Mouse (Mus musculus) lung, postnatal 0 days (tissue): ENCODE measurements at regions not wholly inside any gene's neighbourhood (a gene's known extent, or its start where the extent isn't known, plus 50 kb on each side); places are given as distances from the start of the nearest gene placed in this dataset.

Experiments
- CTCF ChIP-seq: IDR thresholded peaks from 2 replicates; pipeline ENCODE4 v1.5.1; 2016; ENCODE audit warnings: antibody characterized with exemption, mild to moderate bottlenecking
- EP300 ChIP-seq: IDR thresholded peaks from 2 replicates; pipeline ENCODE4 v1.6.1; 2016; ENCODE audit warnings: antibody characterized with exemption, mild to moderate bottlenecking, control low read depth

DNA sequence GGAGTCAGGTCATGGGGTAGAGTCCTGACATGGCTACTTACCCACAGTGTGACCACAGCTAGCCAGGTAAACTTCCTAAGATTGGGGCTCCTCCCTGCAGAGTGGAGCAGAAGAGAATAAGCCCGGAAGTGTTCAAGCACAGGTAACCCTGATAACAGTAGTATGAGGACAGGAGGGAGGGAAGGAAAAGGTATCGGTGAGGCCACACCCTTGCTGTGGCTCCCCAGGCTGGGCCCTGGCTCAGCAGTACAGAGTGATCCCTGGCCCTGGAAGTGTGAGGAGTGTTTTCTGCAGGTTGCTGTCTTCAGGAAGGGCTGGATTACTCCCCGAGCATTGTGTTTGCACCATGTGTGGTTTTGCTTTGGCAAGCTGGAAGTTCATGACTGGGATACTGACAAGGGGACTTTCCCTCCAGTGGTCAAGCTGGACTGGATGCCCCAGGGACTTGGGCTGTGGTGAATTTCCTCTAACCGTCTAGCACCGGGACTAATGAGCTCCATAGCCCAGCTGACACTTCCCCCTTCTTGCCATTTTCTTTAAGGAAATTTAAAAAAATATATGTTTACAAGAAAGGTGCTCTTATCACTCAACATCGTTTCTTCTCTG is 97.2 kb upstream of the Serbp1 start:
- TF ChIP-seq CTCF (no peak), EP300 (no peak)
